Mouse (Mus musculus) bone marrow, adult 2 months (tissue): Measurements from ENCODE around the gene Nmnat2. TPM values are rescaled to one million over a fixed set of nuclear protein-coding genes. Genes with fewer than 3 reads are reported as not detected.

ENCODE experiments used
- H3K27ac ChIP-seq: fragments of 200-500 bp; 2 replicates; pipeline ENCODE4 v1.5.1; 2012; ENCODE audit warnings: low read depth, mild to moderate bottlenecking, control low read depth, inconsistent platforms, low read length; ENCODE audit not compliant: control insufficient read depth, poor library complexity, insufficient read depth
- H3K4me1 ChIP-seq: fragments of 200-500 bp; 2 replicates; pipeline ENCODE4 v1.6.1; 2011; ENCODE audit warnings: low read length; ENCODE audit not compliant: control insufficient read depth, insufficient read depth
- H3K4me3 ChIP-seq: fragments of 200-500 bp; replicated peaks from 2 replicates; pipeline ENCODE3; 2011; ENCODE audit warnings: mild to moderate bottlenecking, low read depth, low read length, control low read depth; ENCODE audit not compliant: control insufficient read depth
- CTCF ChIP-seq: fragments of 200-500 bp; IDR thresholded peaks from 2 replicates; pipeline ENCODE4 v1.5.1; 2011; ENCODE audit warnings: low read length, control low read depth; ENCODE audit not compliant: control insufficient read depth, insufficient read depth
- POLR2A ChIP-seq: fragments of 200-500 bp; IDR thresholded peaks from 2 replicates; pipeline ENCODE4 v1.6.1; 2011; ENCODE audit warnings: low read depth, mild to moderate bottlenecking, control low read depth, low read length, borderline replicate concordance; ENCODE audit not compliant: control insufficient read depth
- WGBS: fragments of 180-500 bp; shearing (Covaris S2); methylation state at CpG from one replicate; pipeline ENCODE4 v1.1.7; 2018; 5-methylcytosine and 5-hydroxymethylcytosine counted together
- polyA plus RNA-seq: library from polyadenylated mRNA; stranded (reverse); fragments of >200 nt; gene quantifications from 2 replicates; pipeline ENCODE4 v1.2.4, GENCODE M21; 2011; ENCODE audit warnings: low replicate concordance; ENCODE audit not compliant: missing spikeins, insufficient read depth, insufficient read length

Gene Nmnat2
- polyA plus RNA-seq, 1 experiment, result 7.5 TPM

DNA sequence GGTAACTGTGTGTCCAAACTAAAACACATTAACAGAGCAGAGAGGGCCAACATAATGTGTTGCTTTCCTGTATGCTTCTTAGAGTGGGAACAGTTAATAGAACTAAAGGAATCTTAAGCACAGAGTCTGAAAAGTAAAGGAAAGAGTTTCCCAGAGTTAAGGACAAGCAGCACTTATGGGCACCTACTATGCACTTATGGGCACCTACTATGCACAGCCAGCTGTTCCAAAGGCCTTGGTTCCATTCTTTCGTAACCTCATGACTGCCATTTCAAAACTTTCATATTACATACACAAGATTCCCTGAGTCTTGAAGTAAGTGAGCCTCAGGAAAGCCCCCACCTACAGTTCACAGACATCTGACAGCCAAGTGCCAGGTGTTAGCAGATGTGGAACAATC is 64.3 kb downstream of the Nmnat2 start:
- Histone ChIP-seq H3K4me1 (no peaks in the 10 kb centered on the region; the same call in 1 of the 2 replicates), H3K4me3 (no peak overlapping the region), H3K27ac (no peak overlapping the region)
- 88% methylated on average over 1 of the region's 1 CpGs for WGBS
- TF ChIP-seq CTCF (no peak), POLR2A (no peak)

DNA sequence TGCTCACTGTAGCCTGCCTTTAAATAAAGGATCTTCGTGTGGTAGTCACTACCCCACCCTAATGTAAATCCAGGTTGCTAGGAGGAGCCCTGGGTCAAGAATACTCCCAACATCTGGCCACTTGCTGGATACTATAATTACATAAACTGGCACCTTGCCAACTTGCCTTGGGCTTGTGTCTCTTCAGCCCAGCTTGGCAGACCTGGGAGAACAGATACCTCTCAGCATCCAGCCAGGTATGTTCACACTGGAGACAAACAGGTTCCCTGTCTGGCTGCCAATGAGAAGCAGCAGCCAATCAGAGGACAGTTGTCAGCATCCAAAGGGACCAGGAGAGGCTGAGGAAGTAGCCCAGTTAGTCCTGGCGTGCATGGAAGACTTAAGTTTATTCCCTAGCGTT is 64.8 kb downstream of the Nmnat2 start:
- Histone ChIP-seq H3K4me3 (no peak overlapping the region), H3K4me1 (no peaks in the 10 kb centered on the region; the same call in 1 of the 2 replicates), H3K27ac (no peak overlapping the region)
- 75% methylated on average over 3 of the region's 3 CpGs for WGBS
- TF ChIP-seq POLR2A (no peak), CTCF (no peak)

DNA sequence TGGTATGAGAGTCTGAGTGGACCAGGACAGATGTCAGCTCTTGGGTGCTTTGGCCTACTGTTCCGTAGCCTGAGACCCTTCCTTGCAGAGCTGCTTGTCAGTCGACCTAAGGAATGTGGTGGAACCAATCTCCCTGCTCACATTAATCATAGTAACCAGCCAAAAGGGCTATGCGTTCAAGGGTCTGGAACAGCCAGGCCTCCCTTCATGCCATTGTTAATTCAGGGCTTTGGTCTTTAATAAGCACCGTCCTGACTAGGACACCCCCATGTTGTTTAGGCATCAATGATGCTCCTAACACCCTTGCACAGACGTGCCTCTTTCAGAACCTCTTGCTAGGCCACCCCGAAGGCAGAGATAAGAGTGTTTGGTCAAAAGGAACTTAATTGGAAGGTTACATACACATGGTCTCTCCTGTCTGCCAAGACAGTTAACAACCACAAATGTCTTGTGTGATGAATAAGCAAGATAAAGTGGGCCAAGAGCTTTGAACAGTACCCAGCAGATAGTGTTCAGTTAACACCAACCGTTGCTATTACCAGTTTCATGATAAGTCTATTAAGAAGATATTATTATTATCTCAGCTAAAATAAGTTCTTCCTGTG is 66.3 kb downstream of the Nmnat2 start:
- Histone ChIP-seq H3K4me3 (no peak overlapping the region), H3K4me1 (no peaks in the 10 kb centered on the region; the same call in 1 of the 2 replicates), H3K27ac (no peak overlapping the region)
- 47% methylated on average over 7 of the region's 7 CpGs for WGBS
- no peak for TF ChIP-seq CTCF
- no peak for TF ChIP-seq POLR2A

DNA sequence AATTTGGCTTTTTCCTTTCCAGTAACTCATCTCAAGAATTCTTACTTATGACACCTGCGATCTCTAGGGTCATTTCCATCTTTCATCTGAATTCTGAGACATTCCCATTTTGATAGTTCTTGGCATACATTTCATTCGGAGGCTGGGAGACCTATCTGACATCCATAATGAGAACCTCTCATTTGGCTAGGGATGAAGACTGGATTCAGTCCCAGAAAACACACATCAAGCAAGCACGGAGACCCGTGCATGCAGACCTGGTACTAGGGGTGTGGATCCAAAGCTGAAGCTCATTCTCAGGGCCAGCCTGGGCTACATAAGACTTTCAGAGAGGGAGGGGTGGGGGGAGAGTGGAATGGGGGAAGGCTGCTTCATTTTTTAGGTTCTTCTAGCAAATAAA is 68.2 kb downstream of the Nmnat2 start:
- no peak for TF ChIP-seq POLR2A
- no peak for TF ChIP-seq CTCF
- no peaks in the 10 kb centered on the region; the same call in 1 of the 2 replicates for H3K4me1 ChIP-seq
- 82% methylated on average over 4 of the region's 4 CpGs for whole genome bisulfite sequencing
- H3K4me3 ChIP-seq, result no peak overlapping the region
- no peak overlapping the region for H3K27ac ChIP-seq

DNA sequence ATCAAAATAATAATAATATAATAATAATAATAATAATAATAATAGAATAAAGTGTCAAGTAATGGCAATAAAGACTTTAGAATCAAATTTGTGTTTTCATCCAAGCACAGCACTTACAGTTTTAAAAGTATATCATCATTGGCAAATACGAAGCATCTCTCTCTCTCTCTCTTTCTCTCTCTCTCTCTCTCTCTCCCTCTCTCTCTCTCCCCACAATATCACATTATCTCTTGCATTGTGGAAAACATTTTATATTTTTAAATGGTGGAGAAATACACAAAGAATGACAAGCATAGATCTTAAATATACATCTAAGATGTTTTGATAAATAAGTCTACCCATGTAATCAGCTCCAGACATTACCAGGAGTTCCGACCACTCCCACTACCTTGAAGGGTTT is 69.1 kb downstream of the Nmnat2 start:
- Histone ChIP-seq H3K4me1 (no peaks in the 10 kb centered on the region; the same call in 1 of the 2 replicates), H3K4me3 (no peak overlapping the region), H3K27ac (no peak overlapping the region)
- 79% methylated on average over 2 of the region's 2 CpGs for WGBS
- no peak for TF ChIP-seq POLR2A
- TF ChIP-seq CTCF, result no peak

DNA sequence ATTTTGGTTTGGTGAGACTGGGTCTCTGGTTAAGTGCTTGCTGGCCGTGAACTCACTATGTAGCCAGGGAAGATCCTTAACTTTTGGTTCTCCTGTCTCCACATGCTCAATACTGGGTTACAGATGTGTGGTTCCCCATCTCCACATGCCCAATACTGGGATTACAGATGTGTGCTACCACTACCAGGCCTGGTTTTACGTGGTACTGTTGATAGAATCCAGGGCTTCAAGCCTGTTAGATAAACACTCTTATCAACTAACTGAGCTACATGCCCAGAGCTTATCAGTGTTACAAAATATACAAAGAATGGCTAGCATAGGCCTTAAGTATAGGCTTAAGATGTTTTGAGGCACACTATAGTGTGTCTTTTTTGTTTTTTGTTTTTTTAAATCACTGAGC is 69.7 kb downstream of the Nmnat2 start:
- H3K4me1 ChIP-seq, result no peaks in the 10 kb centered on the region; the same call in 1 of the 2 replicates
- no peak overlapping the region for H3K27ac ChIP-seq
- TF ChIP-seq CTCF, result no peak
- TF ChIP-seq POLR2A, result no peak
- no peak overlapping the region for H3K4me3 ChIP-seq
- whole genome bisulfite sequencing, result 68% methylated on average over 2 of the region's 2 CpGs

DNA sequence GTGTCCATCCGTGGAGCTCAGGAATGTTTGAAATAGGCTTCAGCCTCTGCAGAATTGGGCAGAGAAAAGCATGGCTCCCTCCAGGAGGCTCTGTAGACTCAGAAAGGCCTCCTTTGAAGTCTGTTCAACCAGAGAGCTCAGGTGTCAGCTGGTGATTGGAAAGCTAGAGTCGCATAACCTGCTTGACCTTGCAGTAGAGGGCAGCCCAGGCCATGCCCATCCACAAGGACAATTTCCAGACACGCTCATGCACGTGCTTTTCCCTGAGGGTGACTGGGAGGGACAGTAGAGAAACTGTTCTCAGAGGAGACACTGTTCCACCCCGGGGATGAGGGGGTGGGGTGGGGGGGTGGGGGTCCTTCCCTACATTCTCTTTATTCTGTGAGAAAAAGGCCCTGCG is 76.6 kb downstream of the Nmnat2 start:
- 83% methylated on average over 6 of the region's 6 CpGs for WGBS

DNA sequence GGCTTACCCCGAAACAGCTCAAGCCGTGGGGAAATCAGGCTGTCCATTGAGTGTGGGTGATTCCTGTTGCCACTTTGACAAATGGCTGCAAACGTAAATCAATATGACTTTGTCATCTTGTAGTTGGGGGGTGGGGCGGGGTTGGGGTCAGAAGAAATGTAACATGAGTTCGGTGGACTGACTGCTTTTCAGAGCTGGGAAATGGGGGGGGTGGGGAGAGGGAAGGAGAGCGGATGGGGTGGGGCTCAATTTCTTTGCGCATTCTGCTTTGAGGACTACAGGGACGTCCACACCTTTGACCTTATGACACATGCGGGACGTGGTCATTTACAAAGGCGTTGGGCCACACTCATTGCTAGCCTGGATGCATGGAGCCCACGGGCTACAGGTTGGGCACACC is 77.2 kb downstream of the Nmnat2 start:
- Histone ChIP-seq H3K4me1 (no peaks in the 10 kb centered on the region), H3K4me3 (no peak overlapping the region), H3K27ac (no peak overlapping the region)
- WGBS, result 74% methylated on average over 12 of the region's 12 CpGs
- TF ChIP-seq POLR2A, result no peak
- no peak for TF ChIP-seq CTCF

More for the DNA sequence above, 76.6 kb downstream of the Nmnat2 start:
- no peak overlapping the region for H3K27ac ChIP-seq
- TF ChIP-seq CTCF, result no peak
- TF ChIP-seq POLR2A, result no peak
- H3K4me3 ChIP-seq, result no peak overlapping the region
- H3K4me1 ChIP-seq, result no peaks in the 10 kb centered on the region
